Mouse (Mus musculus) thymus, postnatal 4 days (tissue): ENCODE data around the gene Sptb.
A peak's percentile ranks its signal among the peaks of the same experiment; 100 is the strongest.

ENCODE experiments used
- DNase-seq: peaks from one replicate; pipeline ENCODE4 v3.0.0; 2021

Gene Sptb

DNA sequence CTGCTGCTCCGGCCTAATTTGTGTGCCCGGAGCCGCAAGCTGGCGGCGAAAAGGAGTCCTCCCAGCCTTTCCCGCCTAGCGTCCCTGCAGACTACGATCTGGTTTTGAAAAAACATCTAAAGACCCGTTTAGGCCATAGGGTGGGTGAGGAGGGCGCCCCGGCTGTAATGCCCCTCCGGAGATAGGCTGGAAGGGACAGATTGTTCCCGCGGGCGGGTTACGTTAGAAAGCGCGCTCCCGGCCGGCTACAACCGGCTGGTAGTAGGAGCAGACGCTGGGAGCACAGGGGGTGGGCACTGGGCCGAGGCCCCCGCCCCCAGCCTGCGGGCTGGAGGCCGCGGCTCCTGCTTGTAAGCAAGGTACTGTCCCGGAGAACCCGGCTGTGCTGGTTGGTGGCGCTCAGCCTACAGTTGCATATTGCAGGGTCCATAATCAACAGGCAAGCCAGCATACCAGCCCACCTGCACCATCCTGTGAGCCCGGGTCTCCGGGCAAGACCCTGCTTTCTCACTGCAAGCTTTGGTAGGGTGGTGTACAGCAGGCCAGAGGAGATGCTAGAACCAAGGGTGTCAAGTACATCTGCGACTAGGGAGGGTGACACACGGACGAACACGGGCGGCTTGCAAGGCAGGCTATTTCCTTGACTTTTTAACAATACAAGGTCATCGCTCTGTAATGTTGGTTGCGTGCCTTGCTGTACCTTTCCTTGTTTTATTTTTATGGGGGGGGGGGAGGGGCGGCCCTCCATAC is at the start of gene Sptb:
Sptb (minus strand) TSS at position 197 of the 750 bp plus-strand sequence.
- peak; percentile 52 for DNase-seq

DNA sequence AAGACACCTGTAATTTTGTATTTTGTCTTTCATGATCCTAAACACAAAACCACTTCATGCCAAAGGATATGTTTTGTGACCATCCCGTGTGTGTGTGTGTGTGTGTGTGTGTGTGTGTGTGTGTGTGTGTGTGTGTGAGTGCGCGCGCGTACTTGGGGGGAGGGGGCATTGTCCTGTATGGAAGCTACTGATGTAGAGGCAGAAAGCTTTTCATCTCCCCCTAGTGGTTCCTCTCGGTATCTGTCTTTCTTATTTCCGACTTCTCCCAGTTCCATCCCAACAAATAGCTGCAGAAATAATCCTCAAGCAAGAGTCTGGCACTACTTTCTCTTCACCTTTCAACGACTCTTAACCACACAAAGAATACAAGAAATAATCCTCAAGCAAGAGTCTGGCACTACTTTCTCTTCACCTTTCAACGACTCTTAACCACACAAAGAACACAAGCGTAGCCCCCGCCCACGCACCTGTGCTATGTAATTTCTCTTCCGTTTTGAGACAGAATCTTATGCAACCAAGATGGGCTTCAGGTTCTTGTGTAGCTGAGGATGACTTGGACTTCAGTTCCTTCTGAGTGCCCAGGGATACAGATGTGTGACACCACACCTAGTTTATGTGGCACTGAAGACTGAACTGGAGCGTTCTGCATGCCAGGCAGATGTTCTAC is 42.4 kb upstream of the Sptb start:
- DNase-seq = peak; percentile 78

DNA sequence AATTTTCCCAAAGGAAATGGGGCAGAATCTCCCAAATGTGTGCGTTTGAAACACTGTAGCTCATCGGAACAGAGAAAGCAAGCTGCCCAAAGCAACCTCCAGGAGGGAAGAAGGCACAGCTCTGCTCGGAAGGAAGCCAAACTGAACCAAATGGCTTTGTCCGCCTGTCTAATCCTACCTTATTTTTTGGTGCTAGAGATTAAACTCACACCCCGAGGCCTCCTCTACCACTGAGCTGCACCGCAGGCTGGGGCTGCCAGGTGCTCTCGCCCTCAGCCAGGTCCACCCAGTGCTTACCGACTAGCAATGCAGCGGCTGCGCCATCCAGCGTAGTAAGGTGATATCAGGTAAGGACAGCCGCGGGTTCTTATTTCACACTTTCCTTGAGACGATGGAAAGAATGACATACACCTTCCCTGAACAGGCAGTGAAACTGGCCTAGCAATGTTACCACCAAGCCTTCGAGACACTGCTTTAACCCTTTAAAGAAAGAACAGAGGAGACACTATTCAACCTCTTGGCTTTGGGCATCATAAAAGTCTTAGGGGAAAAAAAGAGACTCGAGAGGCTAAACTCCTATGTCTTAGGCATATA is 40.6 kb upstream of the Sptb start:
- DNase-seq = no peak

DNA sequence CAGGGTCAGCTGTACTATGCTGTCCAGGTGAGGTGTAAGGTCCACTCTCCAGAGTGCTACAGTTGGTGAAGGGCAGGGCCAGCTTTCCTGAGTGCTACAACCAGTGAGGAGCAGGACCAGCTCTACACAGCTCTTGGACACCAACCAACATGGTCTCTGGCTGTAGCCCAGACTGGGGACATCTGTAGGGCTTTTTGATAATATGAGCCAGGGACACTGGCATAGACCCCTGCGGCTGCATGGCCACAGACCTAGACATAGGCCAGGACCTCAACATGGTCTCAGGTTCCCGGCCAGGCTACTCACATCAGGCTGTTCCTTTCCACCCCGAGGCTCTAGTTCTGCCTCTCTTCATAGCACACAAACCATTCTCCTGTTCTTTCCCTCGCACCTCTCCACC is 17.6 kb upstream of the Sptb start:
- DNase-seq = no peak

DNA sequence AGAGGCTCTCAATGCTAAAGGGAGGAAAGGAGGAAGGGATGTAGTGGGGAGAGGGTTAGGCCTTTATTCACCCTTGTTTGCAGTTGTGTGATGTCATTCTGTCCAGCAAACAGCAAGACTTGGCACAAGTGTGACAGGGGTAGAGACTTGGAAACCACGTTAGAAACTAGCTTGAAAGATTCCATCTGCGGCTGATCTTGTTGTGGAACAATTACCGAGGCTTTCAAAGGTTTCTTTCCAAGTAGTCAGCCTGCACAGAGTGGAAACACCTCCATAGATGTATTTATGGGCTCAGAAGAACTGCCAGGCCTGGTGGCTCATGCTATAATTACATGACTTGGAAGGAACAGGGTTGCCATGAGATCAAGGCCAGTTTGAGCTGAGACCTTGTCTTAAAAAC is 11.7 kb upstream of the Sptb start:
- no peak for DNase-seq

DNA sequence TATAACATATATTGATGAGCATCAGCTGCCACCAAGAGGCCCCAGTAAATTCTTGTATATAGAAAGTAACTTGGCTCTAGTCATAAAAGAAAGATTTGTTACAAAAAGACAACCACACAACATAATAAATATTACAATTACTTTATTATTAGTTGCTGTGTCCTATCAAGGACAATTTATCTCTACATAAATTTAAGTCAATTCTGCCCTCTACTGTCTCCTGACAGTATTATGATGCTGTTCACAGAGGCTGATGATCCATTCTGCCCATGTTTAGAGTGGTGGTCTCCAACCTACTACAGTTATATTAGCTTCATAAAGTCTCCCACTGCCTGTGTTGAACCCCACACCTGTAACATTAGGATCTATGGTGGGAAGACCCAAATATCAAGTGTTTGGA is 10.2 kb upstream of the Sptb start:
- no peak for DNase-seq

DNA sequence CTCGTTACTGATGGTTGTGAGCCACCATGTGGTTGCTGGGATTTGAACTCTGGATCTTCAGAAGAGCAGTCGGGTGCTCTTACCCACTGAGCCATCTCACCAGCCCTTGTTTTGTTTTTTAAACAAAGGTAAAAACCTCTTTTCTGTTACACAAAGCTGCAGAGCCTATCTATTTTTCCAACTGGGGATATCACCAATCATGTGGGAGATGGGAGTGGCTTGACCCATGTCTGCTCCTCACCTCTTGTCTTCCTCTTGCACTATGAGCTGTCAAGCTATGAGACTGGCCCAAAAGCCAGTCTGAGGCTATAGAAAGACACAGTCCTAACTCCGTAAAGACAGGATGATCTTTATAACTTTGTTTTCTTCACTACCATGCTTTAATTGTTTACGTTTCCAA is 8.0 kb upstream of the Sptb start:
- no peak for DNase-seq

DNA sequence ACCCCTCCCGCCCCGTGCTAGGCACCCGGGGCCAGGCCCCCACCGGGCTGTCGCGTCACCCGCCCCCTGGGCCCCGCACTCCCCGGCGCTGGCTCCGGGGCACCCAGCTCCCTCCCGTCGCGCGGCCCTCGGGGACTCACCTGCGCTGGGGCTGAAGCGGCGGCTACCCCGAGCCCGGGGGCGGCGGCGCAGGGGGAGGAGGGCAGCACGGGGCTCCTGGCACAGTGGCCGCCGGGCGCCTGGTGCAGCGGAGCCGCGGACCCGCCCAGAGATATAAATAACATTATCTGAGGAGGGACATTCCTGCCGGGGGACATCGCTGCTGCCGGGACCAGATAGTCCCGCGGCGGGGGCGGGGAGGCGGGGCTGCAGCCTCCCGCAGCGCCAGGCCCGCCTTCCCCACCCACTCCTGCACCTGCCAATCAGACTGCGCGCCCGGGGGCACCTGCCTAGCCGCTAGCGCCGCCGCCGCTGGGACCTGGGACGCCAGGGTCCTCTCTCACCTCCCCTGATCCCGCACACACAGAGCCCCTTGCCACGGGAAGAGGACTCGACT is 474 bp downstream of the Sptb start:
- peak; percentile 88 for DNase-seq

DNA sequence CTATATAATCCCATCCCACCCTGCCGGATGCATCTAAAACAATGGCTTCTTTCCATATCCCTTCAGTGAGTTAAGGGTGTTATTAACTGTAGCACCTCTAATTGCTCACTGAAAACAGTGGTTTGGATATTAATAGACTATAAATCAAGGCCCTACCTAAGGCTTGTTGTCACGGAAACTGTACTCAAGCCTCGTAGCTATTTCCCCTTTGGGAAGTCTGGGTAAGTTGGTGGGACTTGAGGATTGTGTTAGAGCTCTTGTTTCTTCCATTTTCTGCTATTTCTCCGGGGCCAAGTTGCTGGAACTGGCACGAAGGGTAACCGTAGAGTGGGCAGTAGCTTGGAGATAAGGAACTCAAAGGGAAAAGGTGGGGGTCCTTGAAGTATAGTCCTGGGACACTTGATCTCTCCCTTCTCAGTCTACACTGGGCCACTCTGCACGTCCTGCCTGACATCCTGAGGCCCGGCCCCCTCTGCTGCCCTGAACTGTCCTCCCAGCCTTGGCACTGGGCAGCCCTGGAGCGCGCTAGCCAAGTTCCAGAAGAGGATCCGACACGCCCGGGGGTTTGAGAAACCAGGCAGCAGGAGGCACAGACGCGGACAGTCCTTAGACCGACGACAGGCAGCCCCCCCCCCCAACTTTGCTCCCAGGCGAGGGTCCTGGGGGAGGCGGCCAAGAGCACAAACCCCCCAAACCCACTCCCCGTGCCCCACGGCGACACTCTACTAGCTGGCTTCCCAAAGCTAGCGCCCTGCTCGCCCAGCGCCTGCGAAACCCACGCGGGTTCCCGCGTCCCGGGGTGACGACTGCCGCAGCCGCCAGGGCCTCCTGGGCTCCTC is 1.2 kb downstream of the Sptb start:
- no peak for DNase-seq

DNA sequence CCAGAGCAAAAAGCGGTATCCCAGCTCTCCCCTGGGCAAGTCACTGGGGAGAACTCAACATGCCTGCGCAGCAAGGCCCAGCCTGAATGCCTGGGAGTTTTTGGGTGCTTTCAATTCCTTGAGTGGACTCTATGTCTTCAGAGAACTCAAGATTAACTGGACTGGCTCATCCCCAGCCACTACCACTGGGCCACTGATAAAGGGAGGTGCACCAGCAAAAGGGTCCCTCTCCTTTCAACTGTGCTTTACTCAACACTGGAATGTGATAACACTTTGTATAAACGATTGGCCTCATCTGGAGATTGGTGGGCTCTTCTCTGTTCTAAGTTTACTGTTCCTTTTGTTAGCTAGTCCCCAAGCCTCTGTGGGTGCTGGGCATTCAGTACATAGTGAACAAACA is 2.2 kb downstream of the Sptb start:
- no peak for DNase-seq

DNA sequence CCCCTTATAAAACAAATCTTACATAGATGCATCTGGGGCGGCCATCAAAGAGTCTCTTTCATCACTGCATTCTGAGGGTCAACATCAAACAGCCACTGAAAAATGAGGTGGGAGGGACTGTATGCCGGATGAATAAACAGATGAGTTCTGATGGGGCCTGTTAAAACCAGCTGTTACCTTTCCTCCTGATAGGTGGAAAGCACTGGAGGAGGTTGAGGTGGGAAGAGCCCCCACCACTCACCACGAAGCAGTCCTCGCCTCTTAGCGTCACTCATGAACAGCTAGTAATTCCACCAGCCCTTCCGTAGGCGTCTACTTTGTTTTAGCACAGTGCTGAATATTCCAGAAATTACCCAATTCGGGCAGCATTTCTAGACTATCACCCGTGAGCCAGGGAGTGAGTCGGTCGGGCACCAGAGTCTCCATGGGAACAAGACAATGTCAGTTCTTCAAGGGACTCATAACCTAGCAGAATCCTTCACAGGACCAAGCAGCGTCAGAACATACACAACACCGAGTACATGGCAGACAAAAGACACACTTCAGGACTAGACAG is 13.9 kb downstream of the Sptb start:
- DNase-seq = no peak

DNA sequence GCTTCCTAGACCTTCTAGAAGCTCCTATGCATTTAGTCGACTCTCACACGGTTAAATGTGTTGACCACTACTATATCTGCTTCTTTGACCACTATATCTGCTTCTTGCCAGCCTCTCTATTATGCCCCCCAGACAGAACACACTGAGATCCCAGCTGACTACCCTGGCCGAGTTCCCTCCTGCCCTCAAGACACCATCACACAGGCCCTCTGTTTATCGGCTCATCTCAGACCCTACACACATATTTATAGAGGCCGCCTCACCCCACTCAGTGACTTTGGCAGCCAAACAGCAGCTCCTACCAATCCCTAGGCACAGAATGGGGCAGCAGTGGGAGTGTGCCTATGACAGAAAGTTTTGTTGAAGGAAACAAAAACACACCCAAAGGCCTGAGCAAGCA is 14.6 kb downstream of the Sptb start:
- DNase-seq = no peak

DNA sequence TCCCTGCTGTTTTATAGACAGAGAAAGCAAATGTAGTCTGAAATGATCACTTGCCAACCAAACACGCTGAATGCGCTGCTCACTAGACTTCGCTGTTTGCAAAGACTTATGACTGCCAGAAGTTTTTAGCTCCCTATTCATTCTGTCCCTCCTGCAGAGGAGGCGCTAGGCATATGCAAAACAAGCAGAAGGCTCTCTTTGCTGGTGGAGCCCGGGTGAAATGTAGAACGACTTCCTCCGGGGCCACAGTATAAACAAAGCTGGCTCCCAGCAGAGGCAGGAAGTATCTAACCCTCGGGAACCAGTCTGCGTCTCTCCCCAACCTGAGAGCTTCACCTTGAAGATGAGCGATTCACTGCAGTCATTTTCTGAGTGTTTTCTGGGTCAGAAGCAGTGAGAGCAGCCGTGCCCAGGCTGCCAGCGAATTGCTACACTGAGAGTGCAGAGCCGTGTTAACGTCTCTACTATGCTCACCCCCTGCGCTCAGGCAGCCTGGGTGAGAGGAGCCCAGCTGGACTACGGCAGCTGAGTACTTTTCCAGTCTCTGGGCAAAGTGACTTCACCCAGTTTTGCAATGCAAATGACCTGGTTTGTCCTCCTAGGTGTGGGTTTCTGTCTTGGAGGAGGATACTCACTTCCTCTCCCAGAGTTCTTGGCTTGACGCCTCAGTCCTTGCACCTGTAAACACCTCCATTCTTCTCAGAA is 15.4 kb downstream of the Sptb start:
- peak; percentile 71 for DNase-seq

DNA sequence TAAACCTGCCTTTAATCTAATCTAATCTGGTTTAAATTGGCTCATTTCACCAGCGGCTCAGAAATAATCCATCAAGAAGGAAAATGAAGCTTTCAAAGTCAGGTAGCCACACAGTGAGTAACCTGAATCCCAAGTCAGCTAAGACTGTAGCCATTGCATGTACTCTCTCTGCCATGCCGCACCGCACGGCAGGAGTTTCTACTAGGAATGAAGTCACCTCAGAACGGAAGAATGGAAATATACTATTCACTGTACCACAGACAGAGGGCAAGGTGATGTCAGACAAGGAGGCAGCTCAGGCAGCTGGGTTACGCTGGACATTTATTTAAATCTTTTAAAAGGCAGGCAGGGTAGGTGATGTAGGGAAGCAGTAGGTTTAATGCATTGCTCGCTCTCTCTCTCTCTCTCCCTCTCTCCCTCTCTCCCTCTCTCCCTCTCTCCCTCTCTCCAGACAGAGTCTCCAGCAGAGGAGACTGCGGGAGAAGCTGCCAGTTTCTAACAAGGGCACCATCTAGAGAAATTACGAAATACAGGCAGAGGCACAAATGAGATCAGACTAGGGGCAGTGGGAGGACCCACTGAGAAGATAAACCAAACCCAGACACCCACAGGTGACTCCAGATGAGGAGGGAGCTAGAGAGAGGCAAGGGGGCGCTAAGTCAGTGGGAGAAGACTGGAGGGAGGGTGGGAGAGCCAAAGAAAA is 22.7 kb downstream of the Sptb start:
- no peak for DNase-seq

DNA sequence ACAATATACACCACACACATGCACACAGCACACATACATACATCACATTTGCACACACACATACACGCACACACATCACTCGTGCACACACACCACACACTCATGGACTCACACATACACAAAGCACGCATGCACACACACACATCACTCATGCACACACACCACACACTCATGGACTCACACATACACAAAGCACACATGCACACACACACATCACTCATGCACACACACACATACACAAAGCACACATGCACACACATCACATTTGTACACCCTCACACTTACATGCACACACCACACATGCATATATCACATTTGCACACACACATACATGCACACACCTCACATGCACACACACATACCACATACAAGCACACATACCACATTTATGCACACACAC is 24.7 kb downstream of the Sptb start:
- DNase-seq = no peak

DNA sequence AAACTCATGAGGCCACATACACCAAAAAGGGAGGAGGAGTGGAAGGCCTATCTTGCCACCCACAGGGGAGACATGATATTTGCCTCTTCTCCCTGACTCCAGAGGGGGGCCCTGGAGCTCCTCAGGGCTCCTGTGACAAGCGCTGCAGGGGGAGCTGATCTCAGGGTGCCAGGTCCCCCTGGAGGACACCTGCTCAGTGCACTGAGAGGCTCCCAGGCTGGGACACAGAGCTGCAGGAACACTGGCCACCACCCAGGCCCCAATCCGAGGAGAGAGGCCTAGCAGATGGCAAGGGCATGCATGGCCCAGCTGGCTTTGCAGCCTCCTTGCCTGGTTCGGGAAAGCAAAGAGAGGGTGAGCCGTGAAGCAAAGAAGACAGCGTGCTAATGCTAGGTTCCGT is 25.9 kb downstream of the Sptb start:
- no peak for DNase-seq

DNA sequence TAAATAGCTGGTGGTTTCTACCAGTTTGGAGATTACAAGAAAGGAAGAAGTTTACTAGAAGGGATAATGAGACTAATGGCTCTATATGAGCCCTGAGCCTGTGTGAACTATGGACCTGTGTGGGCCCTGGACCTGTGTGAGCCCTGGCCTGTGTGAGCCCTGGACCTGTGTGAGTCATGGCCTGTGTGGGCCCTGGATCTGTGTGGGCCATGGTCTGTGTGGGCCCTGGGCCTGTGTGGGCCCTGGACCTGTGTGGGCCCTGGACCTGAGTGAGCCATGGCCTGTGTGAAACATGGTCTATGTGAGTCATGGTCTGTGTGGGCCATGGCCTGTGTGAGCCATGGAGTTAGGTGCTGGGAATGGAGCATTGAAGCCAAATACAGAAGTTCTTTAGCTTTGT is 28.4 kb downstream of the Sptb start:
- no peak for DNase-seq

DNA sequence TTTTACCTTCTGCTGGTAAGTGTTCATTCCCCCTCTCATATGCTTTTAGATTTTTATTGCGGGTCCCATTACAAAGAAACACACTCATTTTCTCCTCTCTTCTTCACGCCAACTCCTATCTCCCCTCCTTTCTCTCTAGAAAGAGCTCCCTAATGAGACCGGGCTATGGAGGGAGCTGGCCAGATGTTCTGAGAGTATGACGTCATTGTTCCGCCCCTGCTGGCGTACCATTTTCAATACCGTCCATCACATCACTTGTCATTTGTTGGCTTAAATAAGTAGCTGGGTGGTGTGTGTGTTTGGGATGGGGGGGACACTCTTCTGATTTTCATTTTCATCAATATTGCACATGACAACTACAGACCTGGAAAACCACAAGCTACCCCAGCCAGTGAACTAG is 33.3 kb downstream of the Sptb start:
- no peak for DNase-seq

DNA sequence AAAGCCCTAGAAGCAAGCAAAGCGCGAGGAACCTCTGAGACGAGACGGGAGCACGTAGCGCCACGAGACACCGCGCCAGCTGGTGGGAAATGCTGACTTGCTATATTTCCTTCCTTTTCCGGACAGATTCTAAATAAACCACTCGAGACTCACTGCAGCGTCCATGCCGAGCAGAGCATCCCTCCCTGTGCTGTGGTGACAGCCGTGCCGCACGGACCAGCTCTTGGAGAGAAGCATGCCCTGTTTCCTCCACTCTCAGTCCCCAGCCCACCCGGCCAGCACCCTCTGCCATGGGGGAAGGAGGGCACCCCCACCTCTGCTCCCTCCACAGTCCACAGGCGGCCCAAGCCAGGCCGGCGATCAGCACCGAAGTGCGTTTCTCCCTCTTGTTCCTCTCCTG is 33.9 kb downstream of the Sptb start:
- DNase-seq = no peak

DNA sequence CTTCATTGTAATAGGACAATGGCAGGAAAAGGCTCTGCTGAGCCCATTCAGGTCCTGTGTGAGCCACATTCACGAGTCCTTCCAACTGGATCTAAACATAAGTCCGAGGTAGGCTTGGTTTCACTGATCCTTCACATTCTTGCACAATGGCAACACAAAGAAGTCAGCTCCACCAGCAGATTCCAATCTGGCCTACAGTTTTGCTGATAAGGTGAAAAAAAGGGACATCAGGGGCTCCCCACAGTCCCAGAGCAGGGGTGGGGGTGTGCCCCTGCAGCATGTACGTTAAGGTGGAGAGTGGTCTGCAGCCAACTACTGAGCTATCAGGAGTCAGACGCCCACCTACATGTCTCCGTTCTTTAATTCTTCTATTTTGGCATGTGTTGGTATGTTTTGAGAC is 35.0 kb downstream of the Sptb start:
- no peak for DNase-seq

DNA sequence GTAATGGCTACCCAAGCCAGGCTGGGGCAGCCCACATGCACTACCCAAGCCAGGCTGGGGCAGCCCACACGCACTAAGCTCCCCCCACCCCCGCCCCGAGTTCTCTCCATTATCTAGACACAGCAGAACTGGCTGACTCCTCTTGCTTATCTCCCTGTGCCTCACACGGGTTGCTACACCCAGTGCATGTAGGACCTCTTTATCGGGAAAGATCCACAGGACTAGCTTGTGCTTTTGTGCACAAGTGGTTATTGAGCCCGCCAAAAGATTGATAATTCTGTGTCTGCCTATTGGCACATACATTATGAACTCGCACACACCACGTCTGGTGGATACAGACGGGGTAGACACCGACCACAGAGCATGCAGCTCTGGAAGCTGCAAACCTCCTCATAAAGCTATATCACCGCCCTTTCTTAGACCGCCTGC is 36.5 kb downstream of the Sptb start:
- DNase-seq = no peak

DNA sequence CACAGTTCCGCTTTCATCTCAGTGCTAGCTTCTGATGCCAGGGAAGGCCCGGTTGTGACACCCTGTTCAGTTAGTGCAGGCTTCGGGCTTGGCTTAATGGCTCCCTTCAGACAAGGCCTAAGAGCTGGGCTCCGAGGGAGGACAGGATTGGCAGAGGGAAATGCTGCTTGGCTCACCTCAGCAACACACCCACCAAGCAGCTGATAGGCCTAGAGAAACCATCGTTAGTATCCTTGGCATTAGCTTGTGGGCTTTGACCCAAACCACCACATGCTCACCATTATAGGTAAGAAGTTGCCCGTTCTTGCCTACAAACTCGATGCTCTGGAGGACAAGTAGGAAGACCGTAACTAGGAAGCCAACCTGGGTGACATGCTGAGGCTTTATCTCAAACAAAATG is 38.3 kb downstream of the Sptb start:
- no peak for DNase-seq
